Mouse (Mus musculus): ENCODE results near the gene Pef1. TPM values are rescaled to one million over a fixed set of nuclear protein-coding genes. Genes with fewer than 3 reads are reported as not detected.
A peak's percentile ranks its signal among the peaks of the same experiment; 100 is the strongest.

Pef1 gene
- polyA plus RNA-seq, 1 experiment: 82.1 TPM

GRCm38 (mm10) chr4:130138441-130139213 is 36.3 kb downstream of the Pef1 start:
- peak; percentile 81 for DNase-seq (ENCODE audit: low spot score)

DNA sequence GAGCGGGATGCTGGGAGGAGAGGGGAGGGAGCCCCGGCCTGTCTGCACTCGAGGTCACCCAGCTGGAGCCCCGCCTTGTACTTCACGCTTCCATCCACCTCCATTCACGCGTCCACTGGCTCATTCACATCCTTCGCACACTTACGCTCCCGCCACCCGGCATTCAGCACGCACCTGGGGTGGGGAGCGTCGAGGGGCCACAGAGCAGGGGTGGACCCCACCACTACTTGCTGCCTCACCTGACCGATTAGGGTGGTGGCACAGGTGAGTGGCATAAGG is 36.8 kb downstream of the Pef1 start, which contains the start of gene Hcrtr1:
Hcrtr1 (minus strand) TSS at position 146 of the 279 bp plus-strand sequence.
- DNase-seq (ENCODE audit: low spot score): no peak

DNA sequence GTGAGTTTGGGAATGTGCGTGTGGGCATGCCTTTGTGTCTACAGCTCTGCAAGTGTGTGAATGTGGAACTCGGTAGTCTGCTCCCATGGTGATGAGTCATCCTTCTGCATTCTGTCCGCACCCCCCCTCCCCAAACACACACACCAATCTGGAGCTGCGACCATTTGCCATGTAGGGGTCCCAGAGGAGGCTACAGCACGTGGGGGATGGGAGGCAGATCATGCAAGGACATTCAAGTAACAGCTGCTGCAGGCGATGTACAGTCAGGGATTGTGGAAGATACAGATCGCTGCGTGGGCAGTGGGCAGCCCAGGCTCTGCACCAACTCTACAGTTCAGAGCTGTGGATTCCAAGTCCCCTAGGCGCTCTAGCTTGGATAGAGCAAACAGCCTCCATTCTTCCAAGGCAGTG is 38.6 kb downstream of the Pef1 start:
- no peak for DNase-seq (ENCODE audit: low spot score)

GRCm38 (mm10) chr4:130141786-130142185 is 39.4 kb downstream of the Pef1 start:
- no peak for DNase-seq (ENCODE audit: low spot score)

- no peak for DNase-seq (ENCODE audit: low spot score)
These were observed 46.0 kb downstream of the Pef1 start for GRCm38 (mm10) chr4:130148405-130148804.

- DNase-seq (ENCODE audit: low spot score): no peak
These were observed 51.9 kb downstream of the Pef1 start for GRCm38 (mm10) chr4:130154250-130154649.

DNA sequence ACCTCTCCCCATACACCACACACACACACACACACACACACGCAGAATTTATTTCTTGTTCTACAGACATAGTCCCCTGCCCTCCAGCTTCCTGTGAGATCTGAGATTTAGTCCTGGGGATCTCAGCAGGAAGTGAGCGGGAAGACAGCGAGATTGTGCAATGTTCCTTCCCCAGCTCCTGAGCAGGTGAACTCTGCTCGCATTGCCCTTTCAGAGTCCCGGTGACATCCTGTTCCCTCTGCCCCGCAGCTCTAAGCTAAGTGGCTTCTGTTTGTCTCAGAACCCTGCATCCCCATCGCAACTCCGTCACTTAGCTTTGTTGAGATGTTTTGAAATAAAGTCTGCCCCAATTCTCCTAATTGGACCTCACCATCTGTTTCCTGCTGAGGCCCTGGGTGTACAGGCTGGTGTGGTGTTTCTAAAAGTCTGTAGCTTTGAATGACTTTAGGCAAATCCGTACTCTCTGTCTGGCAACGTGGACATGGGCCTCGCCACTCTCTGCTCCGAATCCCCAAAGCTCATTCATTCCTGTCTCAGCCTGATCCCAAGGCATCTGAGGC is 54.5 kb downstream of the Pef1 start:
- no peak for DNase-seq (ENCODE audit: low spot score)

GRCm38 (mm10) chr4:130161349-130161748 is 59.0 kb downstream of the Pef1 start:
- DNase-seq (ENCODE audit: low spot score): no peak

DNA sequence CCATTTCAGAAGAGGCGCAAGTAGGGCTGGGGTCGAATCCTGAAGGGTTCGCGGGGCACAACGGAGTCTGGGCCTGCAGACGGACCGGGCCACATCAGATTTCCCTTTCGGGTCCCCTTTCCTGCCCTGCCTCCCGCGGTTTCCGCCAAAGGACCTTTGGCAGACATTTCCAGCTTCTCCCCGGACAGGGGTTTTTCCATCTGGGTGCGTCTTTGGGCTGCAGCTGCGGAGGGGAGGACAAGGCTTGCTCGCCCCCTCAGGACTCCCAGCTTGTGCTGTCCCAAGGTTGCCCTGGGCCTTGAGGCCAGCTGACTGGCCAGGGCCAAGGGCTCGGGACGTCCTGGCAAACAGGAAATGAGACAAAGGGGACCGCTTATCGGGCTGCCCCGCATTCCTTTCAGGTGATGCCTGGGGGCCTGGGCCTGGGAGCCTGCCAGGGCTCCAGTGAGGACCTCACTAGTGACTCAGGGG is 61.1 kb downstream of the Pef1 start:
- DNase-seq (ENCODE audit: low spot score): peak; percentile 53

DNA sequence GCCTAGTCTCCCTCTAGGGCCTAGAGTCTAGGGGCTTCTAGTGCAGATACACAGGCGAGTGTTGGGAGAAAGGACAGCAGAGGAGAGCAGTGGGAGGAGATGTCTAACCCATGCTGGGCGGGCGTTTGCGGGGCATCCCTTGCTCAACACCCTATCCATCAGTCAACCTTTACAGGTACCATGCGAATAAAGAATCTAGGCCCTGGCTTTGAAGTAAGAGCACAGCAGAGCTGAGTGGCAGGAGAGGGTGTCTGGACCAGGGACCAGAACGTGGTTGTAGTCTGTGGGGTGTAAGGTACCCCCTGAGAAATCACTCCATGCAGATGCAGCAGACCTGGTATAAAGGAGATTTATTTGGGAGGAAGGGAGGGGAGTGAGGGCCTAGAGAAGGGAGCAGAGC is 61.8 kb downstream of the Pef1 start:
- no peak for DNase-seq (ENCODE audit: low spot score)

- no peak for DNase-seq (ENCODE audit: low spot score)
These were observed 63.7 kb downstream of the Pef1 start for GRCm38 (mm10) chr4:130166061-130166460.

DNA sequence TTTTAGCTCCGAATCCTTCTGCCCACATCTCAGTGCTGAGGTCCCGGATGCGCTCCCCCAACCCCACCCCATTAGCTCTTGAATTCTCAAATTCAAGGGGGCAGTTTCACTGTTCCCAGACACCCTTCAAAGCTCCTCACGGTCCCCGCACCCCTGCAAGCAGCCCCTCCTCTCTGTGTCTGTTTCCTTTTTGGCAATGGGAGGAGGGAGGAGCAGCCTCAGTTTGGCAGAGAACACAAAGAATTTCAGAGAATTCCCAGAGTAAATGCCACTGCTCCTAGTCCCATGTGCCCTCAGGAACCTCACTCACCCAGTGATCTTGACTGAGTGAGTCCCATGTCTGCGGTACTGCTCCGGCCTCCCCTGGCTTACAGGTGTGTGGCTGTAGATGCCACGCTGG is 64.2 kb downstream of the Pef1 start:
- DNase-seq (ENCODE audit: low spot score): no peak

GRCm38 (mm10) chr4:130167321-130167720 is 65.0 kb downstream of the Pef1 start:
- no peak for DNase-seq (ENCODE audit: low spot score)

- DNase-seq (ENCODE audit: low spot score): no peak
These were observed 65.5 kb downstream of the Pef1 start for GRCm38 (mm10) chr4:130167814-130168213.

GRCm38 (mm10) chr4:130168280-130169183 is 66.2 kb downstream of the Pef1 start:
- DNase-seq (ENCODE audit: low spot score): peak; percentile 73

- no peak for DNase-seq (ENCODE audit: low spot score)
These were observed 67.1 kb downstream of the Pef1 start for GRCm38 (mm10) chr4:130169411-130169971.

- no peak for DNase-seq (ENCODE audit: low spot score)
These were observed 68.0 kb downstream of the Pef1 start for GRCm38 (mm10) chr4:130170362-130170761.

DNA sequence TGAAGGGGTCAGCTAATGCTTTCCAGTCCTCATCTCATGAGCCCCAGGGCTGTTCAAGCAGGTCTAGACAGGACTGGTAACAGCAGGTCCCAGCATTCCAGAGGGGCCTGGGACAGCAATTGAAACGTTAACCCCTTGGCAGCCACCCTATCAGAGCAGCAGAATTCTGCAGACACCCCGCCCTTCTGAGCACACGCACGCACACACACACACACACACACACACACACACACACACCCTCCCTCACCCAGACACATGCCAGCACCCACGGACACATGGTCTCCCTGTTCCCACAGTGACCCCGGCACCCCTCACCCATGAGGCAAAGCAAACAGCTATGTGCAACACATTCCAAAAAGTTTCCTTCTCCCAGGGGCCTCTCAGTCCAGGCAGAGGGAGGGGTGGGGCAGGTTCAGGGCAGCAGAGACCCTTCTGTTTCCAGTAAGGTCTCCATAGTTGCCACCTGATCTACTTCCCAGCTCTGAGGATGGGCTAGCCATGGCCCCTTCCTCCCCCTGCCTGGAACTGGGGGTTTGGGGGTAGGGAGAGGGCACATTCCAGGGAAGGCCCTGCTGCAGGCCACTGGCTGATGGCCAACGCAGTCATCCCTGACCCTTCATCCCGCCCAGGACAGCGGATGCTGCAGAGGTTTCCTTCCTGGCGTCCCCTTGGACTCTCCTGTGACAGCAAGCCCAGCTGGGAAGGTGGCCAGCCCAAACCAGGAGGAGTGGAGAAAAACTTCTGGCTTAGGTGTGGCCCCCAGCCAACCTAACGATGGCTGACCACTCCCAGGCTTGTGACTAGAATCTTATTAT is 69.8 kb downstream of the Pef1 start:
- peak; percentile 58 for DNase-seq (ENCODE audit: low spot score)

DNA sequence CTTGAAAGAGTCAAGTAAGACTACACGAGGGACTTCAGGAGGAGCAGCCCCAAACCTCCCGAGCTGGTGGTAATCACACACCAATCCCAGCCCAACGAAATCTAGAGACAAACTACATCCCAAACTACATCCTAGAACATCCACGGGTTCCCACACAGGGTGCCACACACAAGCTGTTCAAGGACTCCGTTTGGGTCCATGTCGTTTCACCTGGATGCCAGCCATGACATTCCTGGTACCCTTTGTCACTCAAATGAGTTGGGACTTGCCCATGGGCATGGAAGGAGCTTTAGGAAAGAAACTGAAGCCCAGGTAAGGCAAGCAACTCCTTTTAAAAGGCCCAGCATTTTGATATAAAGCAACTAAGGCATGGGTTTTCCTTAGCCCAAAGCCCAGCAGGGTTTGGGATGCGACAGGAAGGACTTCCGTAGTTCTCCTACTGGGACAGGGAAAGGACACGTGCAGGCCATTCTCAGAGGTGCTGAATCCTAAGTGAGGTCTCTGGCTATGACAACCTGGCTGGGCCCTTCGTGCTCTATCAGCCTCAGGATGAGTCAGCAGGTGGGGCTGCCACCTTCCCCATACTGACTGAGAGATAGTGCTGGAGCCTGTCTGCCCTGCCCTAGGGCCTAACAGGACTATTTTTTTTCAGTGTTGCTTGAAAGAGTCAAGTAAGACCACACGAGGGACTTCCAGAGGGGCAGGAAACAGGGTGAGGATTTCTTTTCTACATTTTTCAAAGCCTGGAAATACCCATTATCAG is 70.9 kb downstream of the Pef1 start:
- no peak for DNase-seq (ENCODE audit: low spot score)

- no peak for DNase-seq (ENCODE audit: low spot score)
These were observed 71.6 kb downstream of the Pef1 start for GRCm38 (mm10) chr4:130173911-130174311.

Measured in urinary bladder, adult 2 months (tissue).